Mouse (Mus musculus): ENCODE measurements around the gene Olfr484.
"Not testable (repeated sequence)": the region's sequence is repeated elsewhere in the genome, so short reads cannot be mapped to it uniquely, and the experiment has no call there.

The Olfr484 gene

DNA sequence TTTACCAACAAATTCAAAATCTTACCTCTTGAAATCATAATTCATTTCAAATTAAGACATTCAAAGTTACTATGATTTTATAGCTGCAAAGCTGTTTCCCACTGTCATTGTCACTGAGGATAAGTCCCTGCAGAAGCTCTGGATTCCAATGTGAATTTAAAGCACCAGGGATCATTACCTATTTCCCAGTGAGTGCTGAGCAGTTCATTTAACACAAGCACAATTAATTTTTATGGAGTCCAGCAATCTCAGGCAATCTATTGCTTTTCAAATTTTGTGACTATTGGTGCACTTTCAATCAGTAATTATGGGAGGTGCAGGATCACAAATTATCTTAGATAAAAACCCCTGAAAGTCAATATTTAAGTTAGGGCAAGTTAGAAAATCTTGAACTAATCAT is at the start of gene Olfr484:
TSS of gene Olfr484 (minus strand) at position 101 of the 400 bp plus-strand sequence.
- DNase-seq: no peak

- not testable (repeated sequence) for DNase-seq
These were observed 45.4 kb upstream of the Olfr484 start, which contains the start of gene Olfr486 for GRCm38 (mm10) chr7:108172642-108173041. TSS of gene Olfr486 (minus strand) at chr7:108172742.

DNA sequence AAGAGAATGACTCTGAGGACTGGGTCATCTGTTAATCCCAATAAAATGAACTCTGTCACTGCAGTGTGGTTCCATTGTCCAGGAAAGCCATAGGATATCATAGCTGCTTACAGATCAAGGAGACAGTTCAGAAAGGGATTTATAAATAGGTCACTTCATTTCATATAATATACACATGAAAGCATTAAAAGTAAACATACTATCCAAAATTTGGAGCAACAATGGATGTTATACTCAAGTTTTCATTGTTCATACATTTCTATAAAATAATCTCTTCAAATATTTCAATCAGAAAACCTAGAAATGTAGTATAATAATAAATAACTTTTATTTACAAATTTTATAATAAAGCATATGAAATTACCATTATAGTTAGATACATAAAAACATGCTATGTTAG is 32.5 kb upstream of the Olfr484 start, which contains the start of gene Olfr485:
TSS of gene Olfr485 (minus strand) at position 101 of the 400 bp plus-strand sequence.
- no peak for DNase-seq

DNA sequence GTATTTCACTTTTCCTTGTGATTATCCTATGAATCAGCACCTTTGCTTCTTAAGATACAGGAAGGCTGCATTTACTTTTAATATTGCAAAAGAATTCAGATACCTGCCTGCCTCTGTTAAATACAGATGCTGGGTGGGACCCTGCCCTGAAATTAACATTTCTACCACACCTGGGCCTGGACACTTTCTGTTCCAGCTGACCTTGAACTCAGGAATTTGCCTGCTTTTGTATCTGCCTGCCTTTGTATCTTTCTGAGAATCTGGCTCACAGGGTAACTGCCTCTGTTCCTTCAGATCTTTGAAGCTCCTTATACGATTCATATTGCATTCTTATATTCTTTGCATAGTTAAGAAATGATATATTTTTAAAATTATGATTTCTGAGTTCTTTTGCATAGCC is 5.8 kb downstream of the Olfr484 start:
- DNase-seq: no peak

- DNase-seq: no peak
These were observed 6.6 kb downstream of the Olfr484 start for GRCm38 (mm10) chr7:108120681-108121080.

GRCm38 (mm10) chr7:108100549-108100948 is 26.7 kb downstream of the Olfr484 start, which contains the start of gene Olfr483:
TSS of gene Olfr483 (plus strand) at chr7:108100849.
- no peak for DNase-seq

- no peak for DNase-seq
These were observed 29.8 kb downstream of the Olfr484 start, which contains the start of gene Olfr482 for GRCm38 (mm10) chr7:108097486-108097885. TSS of gene Olfr482 (minus strand) at chr7:108097586.

GRCm38 (mm10) chr7:108079555-108079954 is 47.7 kb downstream of the Olfr484 start, which contains the start of gene Olfr481:
TSS of gene Olfr481 (plus strand) at chr7:108079855.
- DNase-seq: no peak

Measured in retina, postnatal 1 day (tissue).